Mouse (Mus musculus): ENCODE data around the gene Casp8. TPM values are rescaled to one million over a fixed set of nuclear protein-coding genes. Genes with fewer than 3 reads are reported as not detected.
"Not testable (repeated sequence)": the region's sequence is repeated elsewhere in the genome, so short reads cannot be mapped to it uniquely, and the experiment has no call there.

Casp8 gene
- polyA plus RNA-seq, 1 experiment = 17.5 TPM

- 76% methylated on average over 2 of the region's 2 CpGs for WGBS
- Histone ChIP-seq H3K27ac (ENCODE audit: control insufficient read depth, insufficient read depth, low read depth, low read length, poor library complexity) (no peak overlapping the region), H3K4me3 (replicated peaks; ENCODE audit: control insufficient read depth, low read depth, low read length) (no peak overlapping the region), H3K4me1 (ENCODE audit: control insufficient read depth, insufficient read depth, low read length) (no peaks in the 10 kb centered on the region)
- TF ChIP-seq POLR2A (IDR thresholded peaks at IDR 0.05; ENCODE audit: borderline replicate concordance, control insufficient read depth, low read depth, low read length) (no peak), CTCF (IDR thresholded peaks at IDR 0.05; ENCODE audit: control insufficient read depth, insufficient read depth, low read length) (no peak)
Measured at GRCm38 (mm10) chr1:58786276-58786675, 8.9 kb upstream of the Casp8 start.

DNA sequence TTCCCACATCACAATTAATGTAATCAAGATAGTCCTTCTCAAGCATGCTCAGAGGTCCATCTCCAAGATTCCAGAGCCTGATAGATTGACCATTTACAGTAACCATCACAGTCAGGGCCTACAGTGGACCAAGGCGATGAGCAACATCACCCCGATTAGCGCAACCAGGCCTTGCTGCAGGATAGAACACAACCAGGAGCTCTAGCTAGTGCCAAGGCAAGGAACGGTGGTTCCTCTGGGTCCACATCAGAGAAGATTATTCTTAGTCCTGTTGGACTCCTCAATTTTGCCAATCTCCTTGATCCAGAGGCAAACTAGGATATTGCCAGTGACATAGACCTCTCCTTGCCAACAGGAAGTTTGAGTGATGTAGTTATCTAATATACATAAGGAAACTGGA lies 6.8 kb upstream of the Casp8 start:
- Histone ChIP-seq H3K27ac (ENCODE audit: control insufficient read depth, insufficient read depth, low read depth, low read length, poor library complexity) (no peak overlapping the region), H3K4me1 (ENCODE audit: control insufficient read depth, insufficient read depth, low read length) (no peaks in the 10 kb centered on the region), H3K4me3 (replicated peaks; ENCODE audit: control insufficient read depth, low read depth, low read length) (no peak overlapping the region)
- TF ChIP-seq CTCF (IDR thresholded peaks at IDR 0.05; ENCODE audit: control insufficient read depth, insufficient read depth, low read length) = no peak
- no peak for TF ChIP-seq POLR2A (IDR thresholded peaks at IDR 0.05; ENCODE audit: borderline replicate concordance, control insufficient read depth, low read depth, low read length)
- WGBS = 92% methylated on average over 4 of the region's 4 CpGs

GRCm38 (mm10) chr1:58794705-58795104 lies 469 bp upstream of the Casp8 start:
- H3K27ac ChIP-seq (ENCODE audit: control insufficient read depth, insufficient read depth, low read depth, low read length, poor library complexity) = peak overlapping the region; percentile 92; the same call in 1 of the 2 replicates
- no peak for TF ChIP-seq CTCF (IDR thresholded peaks at IDR 0.05; ENCODE audit: control insufficient read depth, insufficient read depth, low read length)
- no peak for TF ChIP-seq POLR2A (IDR thresholded peaks at IDR 0.05; ENCODE audit: borderline replicate concordance, control insufficient read depth, low read depth, low read length)
- no peaks in the 10 kb centered on the region; the same call in 1 of the 2 replicates for H3K4me1 ChIP-seq (ENCODE audit: control insufficient read depth, insufficient read depth, low read length)
- 42% methylated on average over 2 of the region's 2 CpGs for WGBS
- H3K4me3 ChIP-seq (replicated peaks; ENCODE audit: control insufficient read depth, low read depth, low read length) = no peak overlapping the region

GRCm38 (mm10) chr1:58796059-58796363 lies 837 bp downstream of the Casp8 start:
- WGBS = 1% methylated on average over 3 of the region's 3 CpGs
- Histone ChIP-seq H3K4me1 (ENCODE audit: control insufficient read depth, insufficient read depth, low read length) (no peaks in the 10 kb centered on the region; the same call in 1 of the 2 replicates), H3K4me3 (replicated peaks; ENCODE audit: control insufficient read depth, low read depth, low read length) (peak overlapping the region; percentile 80), H3K27ac (ENCODE audit: control insufficient read depth, insufficient read depth, low read depth, low read length, poor library complexity) (peak overlapping the region; percentile 92)
- TF ChIP-seq POLR2A (IDR thresholded peaks at IDR 0.05; ENCODE audit: borderline replicate concordance, control insufficient read depth, low read depth, low read length) (no peak), CTCF (IDR thresholded peaks at IDR 0.05; ENCODE audit: control insufficient read depth, insufficient read depth, low read length) (no peak)

- H3K4me1 ChIP-seq (ENCODE audit: control insufficient read depth, insufficient read depth, low read length) = peaks cover under 1% of the 10 kb centered on the region; the same call in 1 of the 2 replicates
- H3K27ac ChIP-seq (ENCODE audit: control insufficient read depth, insufficient read depth, low read depth, low read length, poor library complexity) = no peak overlapping the region
- WGBS = 13% methylated on average over 4 of the region's 4 CpGs
- no peak overlapping the region for H3K4me3 ChIP-seq (replicated peaks; ENCODE audit: control insufficient read depth, low read depth, low read length)
- TF ChIP-seq CTCF (IDR thresholded peaks at IDR 0.05; ENCODE audit: control insufficient read depth, insufficient read depth, low read length) (no peak), POLR2A (IDR thresholded peaks at IDR 0.05; ENCODE audit: borderline replicate concordance, control insufficient read depth, low read depth, low read length) (no peak)
Measured at GRCm38 (mm10) chr1:58796853-58797252, 1.7 kb downstream of the Casp8 start.

DNA sequence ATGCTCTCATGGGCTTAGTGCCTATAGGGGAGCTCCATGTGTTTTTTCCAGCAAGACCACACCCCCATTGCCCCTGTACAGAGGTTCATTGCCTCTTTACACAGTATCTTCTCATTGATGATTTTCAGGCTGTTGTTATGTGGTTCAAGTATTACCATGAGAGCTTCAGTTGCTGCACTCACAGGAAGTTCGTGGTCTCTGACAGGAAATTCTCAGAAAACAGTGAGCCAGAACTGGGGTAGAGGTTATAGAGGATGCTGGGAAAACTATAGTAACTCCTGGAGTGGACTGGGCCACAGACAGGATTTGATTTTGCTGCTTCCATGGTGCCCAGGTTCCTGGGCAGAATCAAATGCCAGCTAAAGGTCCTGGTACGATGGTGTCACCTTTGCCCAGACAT lies 2.2 kb downstream of the Casp8 start:
- TF ChIP-seq POLR2A (IDR thresholded peaks at IDR 0.05; ENCODE audit: borderline replicate concordance, control insufficient read depth, low read depth, low read length) (no peak), CTCF (IDR thresholded peaks at IDR 0.05; ENCODE audit: control insufficient read depth, insufficient read depth, low read length) (no peak)
- no peak overlapping the region for H3K4me3 ChIP-seq (replicated peaks; ENCODE audit: control insufficient read depth, low read depth, low read length)
- WGBS = 13% methylated on average over 2 of the region's 2 CpGs
- H3K4me1 ChIP-seq (ENCODE audit: control insufficient read depth, insufficient read depth, low read length) = peaks cover 2% of the 10 kb centered on the region; the same call in 1 of the 2 replicates
- 0 out of 2 replicates have a peak overlapping the region, but pooled peaks have one; percentile 13 for H3K27ac ChIP-seq (ENCODE audit: control insufficient read depth, insufficient read depth, low read depth, low read length, poor library complexity)

- H3K4me3 ChIP-seq (replicated peaks; ENCODE audit: control insufficient read depth, low read depth, low read length) = no peak overlapping the region
- H3K27ac ChIP-seq (ENCODE audit: control insufficient read depth, insufficient read depth, low read depth, low read length, poor library complexity) = no peak overlapping the region
- TF ChIP-seq POLR2A (IDR thresholded peaks at IDR 0.05; ENCODE audit: borderline replicate concordance, control insufficient read depth, low read depth, low read length) (no peak), CTCF (IDR thresholded peaks at IDR 0.05; ENCODE audit: control insufficient read depth, insufficient read depth, low read length) (no peak)
- H3K4me1 ChIP-seq (ENCODE audit: control insufficient read depth, insufficient read depth, low read length) = peaks cover 2% of the 10 kb centered on the region; the same call in 1 of the 2 replicates
- WGBS = 88% methylated on average over 4 of the region's 4 CpGs
Measured at GRCm38 (mm10) chr1:58798911-58799310, 3.7 kb downstream of the Casp8 start.

GRCm38 (mm10) chr1:58800644-58801043 lies 5.5 kb downstream of the Casp8 start:
- H3K27ac ChIP-seq (ENCODE audit: control insufficient read depth, insufficient read depth, low read depth, low read length, poor library complexity); H3K4me3 ChIP-seq (replicated peaks; ENCODE audit: control insufficient read depth, low read depth, low read length); H3K4me1 ChIP-seq (ENCODE audit: control insufficient read depth, insufficient read depth, low read length): not testable (repeated sequence)
- WGBS = 86% methylated on average over 7 of the region's 7 CpGs

GRCm38 (mm10) chr1:58801558-58802285 lies 6.5 kb downstream of the Casp8 start:
- Histone ChIP-seq H3K27ac (ENCODE audit: control insufficient read depth, insufficient read depth, low read depth, low read length, poor library complexity) (peak overlapping the region; percentile 58; the same call in 1 of the 2 replicates), H3K4me3 (replicated peaks; ENCODE audit: control insufficient read depth, low read depth, low read length) (peak overlapping the region; percentile 64), H3K4me1 (ENCODE audit: control insufficient read depth, insufficient read depth, low read length) (peaks cover 4% of the 10 kb centered on the region; the same call in 1 of the 2 replicates)
- TF ChIP-seq CTCF (IDR thresholded peaks at IDR 0.05; ENCODE audit: control insufficient read depth, insufficient read depth, low read length) (no peak), POLR2A (IDR thresholded peaks at IDR 0.05; ENCODE audit: borderline replicate concordance, control insufficient read depth, low read depth, low read length) (no peak)
- WGBS = 46% methylated on average over 8 of the region's 8 CpGs

Data from bone marrow, adult 2 months (tissue).